Mouse (Mus musculus): ENCODE results near the gene Sox5. TPM values are rescaled to one million over a fixed set of nuclear protein-coding genes. Genes with fewer than 3 reads are reported as not detected.
"Not testable (repeated sequence)": the region's sequence is repeated elsewhere in the genome, so short reads cannot be mapped to it uniquely, and the experiment has no call there.

Gene Sox5
- polyA plus RNA-seq, 2 experiments from 2014 or later: 0.08 to 0.37 TPM

DNA sequence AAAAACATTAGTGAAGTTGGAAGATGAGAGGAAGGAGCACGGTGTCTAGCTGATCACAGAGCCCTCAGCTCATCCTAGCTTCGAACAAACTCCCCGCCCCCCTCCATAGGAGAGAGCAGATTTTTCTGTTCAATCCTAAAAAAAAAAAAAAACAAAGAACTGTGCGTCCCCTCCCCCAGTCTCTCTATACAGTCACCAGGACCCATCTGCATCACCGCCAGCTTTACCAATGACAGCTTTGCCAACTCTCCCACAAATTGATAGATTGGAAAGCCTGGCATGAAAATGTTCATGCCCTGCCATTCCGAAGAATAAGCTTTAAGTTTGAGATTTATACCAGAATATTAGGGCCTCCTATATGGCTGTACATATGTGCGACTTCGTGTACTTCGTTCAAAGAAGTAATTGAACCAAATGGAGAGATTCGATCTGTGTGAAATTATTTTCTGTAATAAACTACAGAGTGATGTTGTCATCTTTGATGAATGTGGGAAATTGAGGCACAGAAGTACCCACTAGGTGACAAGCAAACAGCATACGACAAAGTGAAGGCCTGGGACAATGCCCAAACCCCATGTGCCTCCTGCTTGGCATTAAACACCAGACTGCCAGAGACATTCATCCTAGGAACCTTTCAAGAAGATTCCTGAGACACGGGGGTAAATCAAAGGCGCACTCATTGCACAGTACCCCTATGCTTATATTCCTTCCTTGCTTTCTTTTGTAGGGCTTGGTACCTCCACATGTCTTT is 459.3 kb downstream of the Sox5 start:
- ATAC-seq: no peak

GRCm38 (mm10) chr6:144320327-144320726 is 461.4 kb downstream of the Sox5 start:
- no peak for ATAC-seq

- ATAC-seq: no peak
Measured at GRCm38 (mm10) chr6:144319717-144320116, 462.1 kb downstream of the Sox5 start.

DNA sequence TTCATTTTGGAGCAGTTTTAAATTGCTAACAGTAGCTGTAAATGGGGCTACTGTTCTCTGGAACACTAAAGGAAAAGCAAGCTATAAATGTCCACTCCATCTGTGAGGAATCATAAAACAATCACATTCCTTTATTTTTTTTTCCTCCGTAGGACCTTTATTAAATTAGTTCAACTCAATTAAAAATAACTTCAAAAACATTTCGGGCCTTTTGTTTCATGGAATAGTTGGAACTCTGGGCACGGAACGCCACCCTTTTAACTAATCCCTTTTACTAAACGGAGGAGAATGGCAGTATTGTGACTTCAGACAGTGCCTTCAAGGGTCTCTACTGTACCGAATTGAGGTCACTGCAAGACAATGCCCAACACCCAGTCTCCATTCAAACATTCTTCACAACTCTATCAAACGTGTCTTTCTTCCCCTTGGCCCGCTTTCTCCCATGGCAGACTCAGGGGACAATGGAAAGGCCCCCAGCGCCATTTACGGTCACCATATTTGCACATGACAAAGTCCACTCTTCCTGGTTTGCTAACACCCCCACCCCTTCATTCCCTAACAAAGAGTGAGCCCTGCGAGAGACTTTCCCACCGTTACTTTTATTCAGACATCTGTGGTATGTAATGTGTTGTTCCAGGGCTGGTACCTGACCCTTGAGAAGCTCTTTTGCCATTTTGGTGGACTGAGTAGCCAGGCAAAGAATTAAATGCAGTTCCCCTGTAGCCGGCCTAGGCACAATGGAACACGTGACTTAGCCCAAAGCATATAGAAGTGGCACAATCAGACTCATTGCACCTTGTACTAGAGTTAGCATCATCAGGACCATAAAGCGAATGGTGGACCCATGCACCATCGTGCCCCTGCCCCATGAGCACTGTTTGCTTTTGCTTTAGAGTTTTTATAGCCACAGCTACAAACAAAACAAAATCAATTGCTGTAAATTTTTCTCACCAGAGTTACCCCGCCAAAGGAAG is 468.7 kb downstream of the Sox5 start:
- no peak for ATAC-seq

GRCm38 (mm10) chr6:144312282-144312780 is 469.4 kb downstream of the Sox5 start:
- ATAC-seq: no peak

- no peak for ATAC-seq
Measured at GRCm38 (mm10) chr6:144311754-144312153, 470.0 kb downstream of the Sox5 start.

- no peak for ATAC-seq
Measured at GRCm38 (mm10) chr6:144309171-144309570, 472.6 kb downstream of the Sox5 start.

- no peak for ATAC-seq
Measured at GRCm38 (mm10) chr6:144307551-144308149, 474.1 kb downstream of the Sox5 start.

DNA sequence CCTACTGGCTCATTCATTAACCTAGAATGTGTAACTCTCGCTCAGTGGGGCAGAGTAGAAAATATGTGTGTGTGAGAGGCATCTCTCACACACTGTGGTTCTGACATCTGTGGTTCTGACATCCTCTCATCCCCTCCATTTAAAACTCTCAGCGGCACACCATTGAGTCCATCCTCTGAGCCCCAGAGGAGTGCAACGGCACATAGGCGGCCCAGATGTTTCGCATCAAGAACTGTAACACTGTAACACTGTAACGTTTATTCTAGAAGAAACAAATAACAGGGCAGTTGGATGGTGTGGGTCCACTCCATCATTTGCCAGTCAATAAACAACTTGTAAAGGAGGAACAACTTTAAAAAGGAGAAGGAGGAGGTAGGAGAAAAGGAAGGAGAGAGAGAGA is 479.0 kb downstream of the Sox5 start:
- no peak for ATAC-seq

- no peak for ATAC-seq
Measured at GRCm38 (mm10) chr6:144301082-144301481, 480.7 kb downstream of the Sox5 start.

DNA sequence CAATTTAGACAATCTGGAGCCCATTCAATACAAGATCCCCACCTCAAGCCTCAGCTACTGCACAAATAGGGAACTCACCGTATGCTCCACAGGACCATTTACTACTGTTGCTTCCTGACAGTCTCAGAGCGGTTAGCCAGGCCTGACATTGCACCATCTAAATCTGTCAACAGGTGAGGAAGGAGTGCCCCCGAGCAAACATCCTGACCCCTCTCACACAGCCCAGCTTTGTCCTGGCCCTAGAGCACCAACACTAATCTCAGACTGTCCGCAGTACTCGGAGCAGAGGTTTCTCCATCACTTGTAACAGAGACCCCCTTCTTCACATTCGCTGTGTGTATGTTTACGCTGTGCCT is 482.3 kb downstream of the Sox5 start:
- ATAC-seq: no peak

GRCm38 (mm10) chr6:144298641-144299502 is 482.9 kb downstream of the Sox5 start:
- ATAC-seq: no peak

DNA sequence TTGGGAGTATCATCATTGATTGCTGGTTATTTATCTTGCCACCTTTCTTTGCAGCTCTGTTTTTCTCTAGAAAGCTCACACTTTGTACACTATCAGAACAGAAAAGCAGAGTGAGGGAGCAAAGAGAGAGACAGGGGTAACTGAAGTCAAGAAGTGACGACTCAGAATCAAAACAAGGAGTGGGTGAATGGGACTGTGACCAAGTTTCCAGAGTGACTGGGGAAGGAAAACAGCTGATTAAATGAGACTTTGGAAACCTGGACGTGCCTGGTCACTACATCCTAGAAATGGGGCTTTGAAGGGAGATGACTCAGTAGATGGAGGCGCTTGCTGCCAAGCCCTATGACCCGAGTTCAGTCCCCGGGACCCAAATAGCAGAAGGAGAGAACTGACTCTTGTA is 483.9 kb downstream of the Sox5 start:
- no peak for ATAC-seq

GRCm38 (mm10) chr6:144297131-144297530 is 484.6 kb downstream of the Sox5 start:
- no peak for ATAC-seq

DNA sequence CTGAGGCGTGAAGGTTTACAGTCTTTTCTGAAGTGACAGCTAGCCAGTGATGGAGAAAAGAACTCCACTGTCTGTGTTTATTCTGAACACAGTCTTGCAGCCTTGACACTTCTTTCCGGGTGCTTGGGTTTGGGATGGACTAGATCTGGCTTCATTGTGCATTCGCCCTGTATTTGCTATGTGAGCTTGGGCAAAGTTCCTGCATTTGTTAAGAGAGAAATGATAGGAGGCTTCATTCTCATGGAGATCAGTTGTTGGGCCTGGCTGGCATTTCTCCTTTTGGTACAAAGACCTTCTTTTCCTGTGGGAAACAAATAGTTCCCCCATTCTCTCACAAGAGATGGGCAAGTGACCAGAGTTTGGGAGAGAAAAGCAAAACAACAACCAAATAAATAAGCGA is 490.3 kb downstream of the Sox5 start:
- no peak for ATAC-seq

- ATAC-seq: no peak
Measured at GRCm38 (mm10) chr6:144286122-144286521, 495.7 kb downstream of the Sox5 start.

- no peak for ATAC-seq
Measured at GRCm38 (mm10) chr6:144283191-144283590, 498.6 kb downstream of the Sox5 start.

DNA sequence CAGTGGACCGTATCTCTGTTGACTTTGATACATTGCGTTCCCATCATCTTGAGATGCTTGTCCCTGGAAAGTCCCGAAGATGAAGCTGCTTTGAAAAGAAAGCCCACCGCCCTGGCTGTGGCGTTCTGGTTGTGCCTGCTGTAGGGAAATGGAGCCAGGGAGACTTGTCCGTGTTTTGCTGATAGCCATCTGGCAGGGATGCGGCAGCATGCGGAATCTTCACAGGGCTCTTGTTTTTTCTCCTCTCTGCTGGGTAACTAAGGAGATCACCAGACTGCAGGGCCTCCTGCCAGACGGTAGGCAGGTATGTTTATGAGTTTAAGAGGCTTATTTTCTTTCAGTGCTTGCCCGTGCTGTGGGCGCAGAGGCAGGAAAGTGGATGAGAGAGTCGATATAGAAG is 499.0 kb downstream of the Sox5 start:
- no peak for ATAC-seq

DNA sequence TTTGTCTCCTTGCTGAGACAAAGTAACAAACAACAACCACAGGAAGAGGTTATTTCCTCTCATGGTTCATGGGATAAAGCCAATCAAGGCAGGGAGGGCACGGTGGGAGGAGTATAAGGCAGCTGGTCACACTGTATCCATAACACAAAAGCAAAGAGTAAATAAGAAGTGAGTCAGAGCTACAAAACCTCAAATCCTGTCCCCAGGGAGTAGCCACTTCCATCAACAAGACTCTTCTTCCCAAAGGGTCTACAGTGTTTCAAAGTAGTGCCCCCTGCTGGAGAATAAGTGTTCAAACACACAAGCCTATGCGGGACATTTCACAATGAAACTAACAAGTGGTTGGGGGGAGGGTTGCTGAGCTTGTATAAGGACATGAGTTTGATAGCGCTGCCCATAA is 500.1 kb downstream of the Sox5 start:
- ATAC-seq: no peak

GRCm38 (mm10) chr6:144278505-144279053 is 503.2 kb downstream of the Sox5 start:
- no peak for ATAC-seq

DNA sequence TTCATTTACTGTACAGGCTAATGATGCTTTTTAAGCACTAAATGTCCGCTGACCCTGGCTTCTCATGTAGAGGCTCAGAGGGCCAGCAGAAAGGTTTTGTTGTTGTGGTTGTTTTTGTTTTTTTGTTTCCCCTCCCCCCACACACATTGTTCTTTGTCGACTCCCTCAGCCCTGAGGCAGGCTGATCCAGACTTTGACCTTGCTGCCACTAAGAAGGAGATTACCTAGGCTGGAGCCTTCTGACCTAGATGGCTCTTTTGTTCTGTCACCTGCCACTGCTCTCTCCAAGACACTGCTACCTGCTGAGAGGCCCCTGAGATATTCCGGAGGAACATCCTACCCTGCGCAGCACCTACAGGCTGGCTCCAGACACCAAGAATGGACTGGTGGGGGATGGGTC is 508.4 kb downstream of the Sox5 start:
- ATAC-seq: not testable (repeated sequence)

- ATAC-seq: no peak
Measured at GRCm38 (mm10) chr6:144271326-144271725, 510.5 kb downstream of the Sox5 start.

Measured in activated CD4-positive, CD25-positive, alpha-beta regulatory T cell, adult 4 months (primary cell).